Mouse (Mus musculus) ES-Bruce4 (cell line): ENCODE measurements around the gene Rad50.

Source experiments
- CTCF ChIP-seq: IDR thresholded peaks from one replicate; pipeline ENCODE4 v1.8.1; 2011; ENCODE audit warnings: low read depth, low read length
- EP300 ChIP-seq: IDR thresholded peaks from 2 replicates; pipeline ENCODE4 v1.6.1; 2011; ENCODE audit warnings: low read depth, low read length; ENCODE audit not compliant: insufficient read depth
- POLR2A ChIP-seq: IDR thresholded peaks from one replicate; pipeline ENCODE4 v1.8.1; 2011; ENCODE audit warnings: low read length; ENCODE audit not compliant: insufficient read depth

DNA sequence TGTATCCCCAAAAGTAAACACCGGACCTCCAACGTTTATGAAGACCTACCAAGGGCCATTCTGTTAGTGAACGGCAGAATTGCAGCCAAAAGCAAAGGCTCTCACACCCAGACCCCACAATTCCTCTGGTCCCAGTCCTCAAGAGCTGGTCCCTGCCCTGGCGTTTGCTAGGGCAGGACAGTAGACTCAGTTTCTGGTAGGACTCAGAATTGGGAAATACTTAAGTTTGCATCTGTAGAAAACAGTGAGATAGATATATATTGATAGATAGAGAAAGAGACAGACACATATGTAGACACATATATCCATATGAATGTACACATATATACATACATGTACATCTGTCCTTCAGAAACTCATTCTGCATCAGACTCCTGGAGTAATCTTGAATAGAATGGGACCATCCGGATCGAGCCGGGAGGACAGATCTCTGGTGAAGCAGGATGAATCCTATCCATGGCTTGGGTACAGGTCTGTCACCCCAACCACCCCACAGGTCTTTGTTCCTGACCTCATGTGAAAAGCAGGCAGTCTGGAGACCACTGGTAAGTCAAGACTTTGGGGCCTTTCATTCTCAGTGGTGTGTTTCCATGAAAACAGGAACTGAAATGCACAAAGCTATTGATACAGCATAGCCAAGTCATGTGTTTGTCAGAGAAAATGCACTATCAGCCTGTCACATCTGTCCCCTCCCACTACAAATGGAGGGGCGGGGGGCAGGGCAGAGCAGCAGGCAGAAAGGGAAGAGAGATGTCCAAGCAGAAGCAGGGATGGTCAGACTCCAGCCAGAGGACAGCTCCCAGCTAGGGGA is 90.2 kb downstream of the Rad50 start:
- TF ChIP-seq CTCF (no peak), EP300 (no peak), POLR2A (no peak)
